In the genomic region with DNA sequence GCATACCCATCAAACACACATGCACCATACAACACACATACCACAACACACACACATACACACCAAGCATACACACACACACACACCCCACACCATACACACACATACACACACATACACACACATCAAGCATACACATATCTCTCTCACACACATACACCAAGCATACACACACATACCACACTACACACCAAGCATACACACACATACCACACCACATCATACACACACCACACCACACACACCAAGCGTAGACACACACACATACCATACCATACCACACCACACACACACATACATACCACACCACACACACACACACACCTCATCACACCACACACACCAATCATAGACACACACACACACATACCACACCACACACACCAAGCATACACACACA, we compare ENCODE assay signal across 18 mouse cellular contexts.
"Had no signal": no experiment of that assay in that cellular context is flagged by ENCODE, and none has a peak within 500 bp of the region (broad histone marks: within the 10 kb centered on the region; RNA-seq: fewer than 3 reads in every experiment).

No protein-coding gene starts in this region.

- H3K9me3 ChIP-seq: limb, embryonic 15.5 days; liver, embryonic 12.5 days; neural tube, embryonic 12.5 days had no signal

- DNase-seq: kidney, adult 8-10 months; kidney, postnatal 36 days; layer of hippocampus, adult 9-11 months; layer of hippocampus, postnatal 36 days; lung, embryonic 14.5 days; midbrain, embryonic 14.5 days; retina, postnatal 1 day; right cerebral cortex, postnatal 4 days; spleen, adult 18-20 months; thymus, adult 2 months; thymus, postnatal 36 days had no signal

- H3K4me1 ChIP-seq: limb, embryonic 15.5 days; liver, embryonic 12.5 days; neural tube, embryonic 12.5 days had no signal

- ATAC-seq: intestine, postnatal 0 days; liver, embryonic 12.5 days had no signal

- H3K27ac ChIP-seq: kidney, postnatal 0 days; limb, embryonic 15.5 days; liver, embryonic 12.5 days; midbrain, embryonic 10.5 days; neural tube, embryonic 12.5 days had no signal

- H3K9ac ChIP-seq: limb, embryonic 15.5 days; liver, embryonic 12.5 days; lung, embryonic 14.5 days; neural tube, embryonic 12.5 days had no signal

- H3K36me3 ChIP-seq: liver, embryonic 12.5 days had no signal

- H3K4me2 ChIP-seq: limb, embryonic 15.5 days; liver, embryonic 12.5 days; lung, embryonic 14.5 days; neural tube, embryonic 12.5 days had no signal

- H3K4me3 ChIP-seq: limb, embryonic 15.5 days; liver, embryonic 12.5 days; midbrain, embryonic 10.5 days; myocyte; neural tube, embryonic 12.5 days had no signal

- H3K27me3 ChIP-seq: limb, embryonic 15.5 days; neural tube, embryonic 12.5 days had no signal
